Mouse (Mus musculus) bone marrow, adult 2 months (tissue): ENCODE measurements around the gene Nup210l.

Experiments
- CTCF ChIP-seq: fragments of 200-500 bp; IDR thresholded peaks from 2 replicates; pipeline ENCODE4 v1.5.1; 2011; ENCODE audit warnings: low read length, control low read depth; ENCODE audit not compliant: control insufficient read depth, insufficient read depth
- POLR2A ChIP-seq: fragments of 200-500 bp; IDR thresholded peaks from 2 replicates; pipeline ENCODE4 v1.6.1; 2011; ENCODE audit warnings: low read depth, mild to moderate bottlenecking, control low read depth, low read length, borderline replicate concordance; ENCODE audit not compliant: control insufficient read depth

GRCm38 (mm10) chr3:90253653-90254418, 149.9 kb downstream of the Nup210l start, which contains the start of gene Crtc2:
- no peak for TF ChIP-seq CTCF
- peak; percentile 78; the same call in 1 of the 2 replicates for TF ChIP-seq POLR2A
